Mouse (Mus musculus) small intestine, adult 2 months (tissue): Measurements from ENCODE around the gene Alkbh2.

Experiments
- CTCF ChIP-seq: fragments of 200-500 bp; IDR thresholded peaks from 2 replicates; pipeline ENCODE4 v1.5.1; 2012; ENCODE audit warnings: low read depth, mild to moderate bottlenecking, control low read depth, inconsistent platforms, low read length, moderate library complexity, mixed read lengths; ENCODE audit not compliant: insufficient replicate concordance, insufficient read length; ENCODE audit errors: extremely low read depth
- POLR2A ChIP-seq: fragments of 200-500 bp; IDR thresholded peaks from 2 replicates; pipeline ENCODE4 v1.6.1; 2012; ENCODE audit warnings: low read depth, mild to moderate bottlenecking, control low read depth, inconsistent platforms, low read length, moderate library complexity

DNA sequence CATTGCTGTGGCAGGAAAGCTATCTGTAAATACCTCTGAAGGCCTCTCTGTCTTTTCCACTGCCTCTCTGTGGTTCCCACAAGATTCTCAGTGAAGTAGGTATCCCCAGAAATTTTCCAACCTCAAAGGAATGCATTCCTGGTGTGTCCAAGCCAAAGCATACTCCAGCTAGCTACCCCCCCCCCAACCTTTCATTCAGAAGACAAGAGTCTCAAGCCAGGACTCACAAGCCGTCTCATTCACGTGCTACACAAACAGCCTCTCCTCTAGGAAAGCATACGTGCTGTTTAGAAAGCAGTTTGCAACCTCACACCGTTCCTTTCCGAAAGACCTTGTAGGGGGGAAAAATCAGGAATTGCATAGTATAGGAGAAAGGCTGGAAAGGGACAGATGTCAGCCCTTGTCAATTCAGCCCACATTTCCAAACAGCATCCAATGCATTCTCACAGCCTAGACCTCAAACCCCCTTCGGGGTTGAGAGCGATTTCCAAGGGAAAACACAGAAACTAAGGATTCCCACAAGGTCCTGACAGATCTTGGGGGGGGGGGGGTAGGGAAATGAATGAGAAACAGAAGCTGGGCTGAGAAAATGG is 37.5 kb downstream of the Alkbh2 start:
- TF ChIP-seq POLR2A (no peak), CTCF (no peak)
